Comparison of ENCODE assay signal across 9 mouse cellular contexts in the genomic region with DNA sequence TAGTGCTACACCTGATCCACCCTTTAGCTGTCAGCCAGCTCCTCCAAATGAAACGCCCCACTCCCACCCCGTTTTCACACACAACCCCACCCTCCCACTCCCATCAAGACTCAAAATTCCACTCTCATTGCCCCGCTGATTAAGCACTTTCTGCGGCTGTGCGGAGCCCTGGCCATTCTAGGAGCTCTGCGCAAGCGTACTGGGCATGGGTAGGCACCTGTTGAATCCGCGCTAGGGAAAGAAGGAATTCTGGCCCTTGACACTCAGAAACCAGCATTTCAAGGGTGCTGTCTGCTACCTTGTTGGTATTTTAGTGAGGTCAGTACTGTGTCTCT. TPM values are rescaled to one million over a fixed set of nuclear protein-coding genes. Genes with fewer than 3 reads are reported as not detected.
A peak's percentile ranks its signal among the peaks of the same experiment; 100 is the strongest.
DNase-seq lines count a peak whose midpoint lies in the region; ATAC-seq lines count a peak whose summit lies in the region.
"Had no signal": no experiment of that assay in that cellular context is flagged by ENCODE, and none has a peak within 500 bp of the region (broad histone marks: within the 10 kb centered on the region; RNA-seq: fewer than 3 reads in every experiment).

No protein-coding gene starts in this region.

- no peaks in the 10 kb centered on the region for H3K36me3 ChIP-seq in kidney, embryonic 15.5 days
- no peaks in the 10 kb centered on the region for H3K36me3 ChIP-seq in embryonic facial prominence, embryonic 10.5 days (replicated peaks)
- no peaks in the 10 kb centered on the region for H3K36me3 ChIP-seq in hindbrain, embryonic 16.5 days (ENCODE audit: control insufficient read depth, insufficient read depth, low read length)
- H3K36me3 ChIP-seq in midbrain, embryonic 14.5 days (ENCODE audit: control insufficient read depth, insufficient read depth, low read length), result peaks cover 3% of the 10 kb centered on the region; the same call in 1 of the 2 replicates

- 0 out of 2 replicates have a peak, but pooled peaks cover 2% of the 10 kb centered on the region for H3K4me1 ChIP-seq in kidney, embryonic 15.5 days
- H3K4me1 ChIP-seq in embryonic facial prominence, embryonic 10.5 days, result peaks cover 12% of the 10 kb centered on the region
- peaks cover 4% of the 10 kb centered on the region for H3K4me1 ChIP-seq in hindbrain, embryonic 16.5 days (ENCODE audit: control insufficient read depth, insufficient read depth, low read depth, low read length)
- peaks cover 6% of the 10 kb centered on the region; the same call in 1 of the 2 replicates for H3K4me1 ChIP-seq in midbrain, embryonic 14.5 days (ENCODE audit: control insufficient read depth, insufficient read depth, low read length)

- peak overlapping the region; percentile 79 for H3K4me2 ChIP-seq in kidney, embryonic 15.5 days
- H3K4me2 ChIP-seq in hindbrain, embryonic 16.5 days (ENCODE audit: low read length), result peak overlapping the region; percentile 64
- H3K4me2 ChIP-seq in midbrain, embryonic 14.5 days (ENCODE audit: low read length), result peak overlapping the region; percentile 46

- WGBS in kidney, embryonic 15.5 days, result 1% methylated on average over 9 of the region's 9 CpGs
- 2% methylated on average over 9 of the region's 9 CpGs for WGBS in embryonic facial prominence, embryonic 10.5 days
- WGBS in hindbrain, embryonic 16.5 days, result under 1% methylated on average over 9 of the region's 9 CpGs
- under 1% methylated on average over 9 of the region's 9 CpGs for WGBS in midbrain, embryonic 14.5 days

- DNase-seq in kidney, adult 18-20 months, result no peak
- no peak for DNase-seq in embryonic facial prominence, embryonic 10.5 days (ENCODE audit: low spot score)
- no peak for DNase-seq in midbrain, embryonic 14.5 days
- DNase-seq in adrenal gland, adult 8-10 months, result no peak
- DNase-seq in yolk sac, embryonic 10.5 days (ENCODE audit: low spot score), result no peak

- peak overlapping the region; percentile 65 for H3K4me3 ChIP-seq in kidney, embryonic 15.5 days (replicated peaks)
- peak overlapping the region; percentile 70 for H3K4me3 ChIP-seq in embryonic facial prominence, embryonic 10.5 days
- peak overlapping the region; percentile 85 for H3K4me3 ChIP-seq in hindbrain, embryonic 16.5 days (ENCODE audit: low read length)
- peak overlapping the region; percentile 71 for H3K4me3 ChIP-seq in midbrain, embryonic 14.5 days (replicated peaks; ENCODE audit: low read depth, low read length)

- H3K27me3 ChIP-seq in kidney, embryonic 15.5 days, result peaks cover 3% of the 10 kb centered on the region; the same call in 1 of the 2 replicates
- H3K27me3 ChIP-seq in embryonic facial prominence, embryonic 10.5 days (replicated peaks; ENCODE audit: low read depth, poor library complexity, severe bottlenecking), result peaks cover 28% of the 10 kb centered on the region
- no peaks in the 10 kb centered on the region; the same call in 1 of the 2 replicates for H3K27me3 ChIP-seq in hindbrain, embryonic 16.5 days (replicated peaks; ENCODE audit: control insufficient read depth, insufficient read depth, low read length)
- H3K27me3 ChIP-seq in midbrain, embryonic 14.5 days (ENCODE audit: control insufficient read depth, insufficient read depth, low read length), result no peaks in the 10 kb centered on the region

- no peak for ATAC-seq in kidney, embryonic 15.5 days (replicated peaks; ENCODE audit: low FRiP score)
- ATAC-seq in hindbrain, embryonic 16.5 days, result peak; percentile 91
- peak; percentile 83 for ATAC-seq in midbrain, embryonic 14.5 days (ENCODE audit: low FRiP score, low TSS enrichment)
- no peak for ATAC-seq in megakaryocyte-erythroid progenitor cell, adult 5-6 weeks (replicated peaks; ENCODE audit: low FRiP score, low TSS enrichment, poor library complexity, severe bottlenecking)

- H3K9ac ChIP-seq in kidney, embryonic 15.5 days, result no peak overlapping the region
- peak overlapping the region; percentile 77; the same call in 1 of the 2 replicates for H3K9ac ChIP-seq in hindbrain, embryonic 16.5 days (ENCODE audit: low read depth, low read length)
- peak overlapping the region; percentile 69; the same call in 1 of the 2 replicates for H3K9ac ChIP-seq in midbrain, embryonic 14.5 days (replicated peaks; ENCODE audit: low read length)

- peak overlapping the region; percentile 37; the same call in 1 of the 2 replicates for H3K27ac ChIP-seq in kidney, embryonic 15.5 days
- peak overlapping the region; percentile 79 for H3K27ac ChIP-seq in embryonic facial prominence, embryonic 10.5 days (replicated peaks)
- H3K27ac ChIP-seq in hindbrain, embryonic 16.5 days (ENCODE audit: low read depth, low read length), result peak overlapping the region; percentile 84; the same call in 1 of the 2 replicates
- H3K27ac ChIP-seq in midbrain, embryonic 14.5 days (replicated peaks; ENCODE audit: low read depth, low read length), result peak overlapping the region; percentile 80; the same call in 1 of the 2 replicates

- no peaks in the 10 kb centered on the region for H3K9me3 ChIP-seq in kidney, embryonic 15.5 days (replicated peaks)
- no peaks in the 10 kb centered on the region for H3K9me3 ChIP-seq in embryonic facial prominence, embryonic 10.5 days
- H3K9me3 ChIP-seq in hindbrain, embryonic 16.5 days (ENCODE audit: control insufficient read depth, low read length), result no peaks in the 10 kb centered on the region
- H3K9me3 ChIP-seq in midbrain, embryonic 14.5 days (ENCODE audit: control insufficient read depth, low read length), result no peaks in the 10 kb centered on the region

RNA-seq across cellular contexts. Expression of gene Svip, which starts 0.4 kb away (rescaled TPM):
- polyA plus RNA-seq in kidney, embryonic 15.5 days (2015; fragmentation: Nextera tagmentation; extraction: Ambion mirVana), result 8.9 and 9.8 TPM in 2 replicates
- 6.4 and 8.6 TPM in 2 replicates for polyA plus RNA-seq in embryonic facial prominence, embryonic 10.5 days (2016; fragmentation: Nextera tagmentation; extraction: Ambion mirVana)
- polyA plus RNA-seq in hindbrain, embryonic 16.5 days (2015; fragmentation: Nextera tagmentation; extraction: Ambion mirVana), result 19.8 and 22.7 TPM in 2 replicates
- polyA plus RNA-seq in midbrain, embryonic 14.5 days (2014; fragmentation: Nextera tagmentation; extraction: Ambion mirVana), result 21.3 and 22.4 TPM in 2 replicates
- 10 to 100 TPM; 22.4 to 38.3 (median 30.2) TPM for total RNA-seq in adrenal gland, adult 8-10 months (2022)
- 22.7 and 26.2 TPM in 2 replicates for total RNA-seq in megakaryocyte-erythroid progenitor cell, adult 5-6 weeks (2014; fragmentation: Nextera tagmentation)
- total RNA-seq in megakaryocyte-erythroid progenitor cell, adult 5-6 weeks (2017), result 16.6 and 21.8 TPM in 2 replicates

RNA-seq across cellular contexts. Expression of gene 1700015G11Rik, which starts 9.3 kb away (rescaled TPM):
- polyA plus RNA-seq in kidney, embryonic 15.5 days (2015; fragmentation: Nextera tagmentation; extraction: Ambion mirVana), result not detected in 2 replicates
- not detected in 2 replicates for polyA plus RNA-seq in embryonic facial prominence, embryonic 10.5 days (2016; fragmentation: Nextera tagmentation; extraction: Ambion mirVana)
- not detected in 2 replicates for polyA plus RNA-seq in hindbrain, embryonic 16.5 days (2015; fragmentation: Nextera tagmentation; extraction: Ambion mirVana)
- polyA plus RNA-seq in midbrain, embryonic 14.5 days (2014; fragmentation: Nextera tagmentation; extraction: Ambion mirVana), result not detected in 2 replicates
- not detected for total RNA-seq in adrenal gland, adult 8-10 months (2022)
- total RNA-seq in megakaryocyte-erythroid progenitor cell, adult 5-6 weeks (2014; fragmentation: Nextera tagmentation), result not detected in 2 replicates
- total RNA-seq in megakaryocyte-erythroid progenitor cell, adult 5-6 weeks (2017), result not detected in 2 replicates
- total RNA-seq: granulocyte monocyte progenitor cell, adult 5-6 weeks had no signal

Comparison
In these comparisons a context has a peak if more than half of its experiments do, and no peak if none do; other contexts are left out.
1. ATAC-seq: peak in hindbrain, embryonic 16.5 days (single experiment) and midbrain, embryonic 14.5 days (single experiment); none in kidney, embryonic 15.5 days (single experiment) and megakaryocyte-erythroid progenitor cell, adult 5-6 weeks (single experiment).
2. Peak in every context shown above with its lines, with median percentiles within 50 percentile points of each other: H3K27ac ChIP-seq, H3K4me2 ChIP-seq and H3K4me3 ChIP-seq.